Mouse (Mus musculus) hindbrain, embryonic 16.5 days (tissue): ENCODE results near the gene H2-Eb1. TPM values are rescaled to one million over a fixed set of nuclear protein-coding genes. Genes with fewer than 3 reads are reported as not detected.

ENCODE experiments used
- ATAC-seq: fragments of 200-750 bp; cut with Nextera tagmentation; 2 replicates; pipeline ENCODE4 v1.8.0; 2017; ENCODE audit warnings: moderate TSS enrichment, moderate library complexity
- H3K27ac ChIP-seq: fragments of 300-500 bp; sonication (generic); 2 replicates; pipeline ENCODE4 v1.5.1; 2014; ENCODE audit warnings: low read depth, mild to moderate bottlenecking, control low read depth, low read length, moderate library complexity
- H3K27me3 ChIP-seq: fragments of 300-500 bp; sonication (generic); replicated peaks from 2 replicates; pipeline ENCODE4 v1.6.1; 2014; ENCODE audit warnings: low read length; ENCODE audit not compliant: control insufficient read depth, insufficient read depth
- H3K36me3 ChIP-seq: fragments of 300-500 bp; sonication (generic); 2 replicates; pipeline ENCODE4 v1.6.1; 2014; ENCODE audit warnings: mild to moderate bottlenecking, low read length, moderate library complexity, mixed read lengths; ENCODE audit not compliant: control insufficient read depth, insufficient read depth
- H3K4me1 ChIP-seq: fragments of 300-500 bp; sonication (generic); 2 replicates; pipeline ENCODE4 v1.6.1; 2014; ENCODE audit warnings: low read depth, low read length; ENCODE audit not compliant: control insufficient read depth, insufficient read depth
- H3K4me2 ChIP-seq: fragments of 300-500 bp; sonication (generic); 2 replicates; pipeline ENCODE4 v1.6.1; 2014; ENCODE audit warnings: mild to moderate bottlenecking, low read length, control low read depth, moderate library complexity
- H3K4me3 ChIP-seq: fragments of 300-500 bp; sonication (generic); 2 replicates; pipeline ENCODE4 v1.5.1; 2014; ENCODE audit warnings: mild to moderate bottlenecking, low read length, control low read depth, moderate library complexity
- H3K9ac ChIP-seq: fragments of 300-500 bp; sonication (generic); 2 replicates; pipeline ENCODE4 v1.6.1; 2014; ENCODE audit warnings: low read depth, mild to moderate bottlenecking, control low read depth, low read length, moderate library complexity
- H3K9me3 ChIP-seq: fragments of 300-500 bp; sonication (generic); 2 replicates; pipeline ENCODE4 v1.6.1; 2014; ENCODE audit warnings: mild to moderate bottlenecking, low read length, moderate library complexity; ENCODE audit not compliant: control insufficient read depth
- WGBS: fragments of 180-500 bp; shearing (Covaris S2); extraction: QIAGEN DNeasy Blood & Tissue Kit; methylation state at CpG from one replicate; pipeline ENCODE4 v1.1.7; 2014; 5-methylcytosine and 5-hydroxymethylcytosine counted together
- polyA plus RNA-seq: library from polyadenylated mRNA; unstranded; fragments of >200 nt; fragmentation: Nextera tagmentation; extraction: Ambion mirVana; gene quantifications from 2 replicates; pipeline ENCODE4 v1.2.1, GENCODE M21; 2015

The H2-Eb1 gene
- polyA plus RNA-seq, 1 experiment from 2014 or later: 3.5 TPM

DNA sequence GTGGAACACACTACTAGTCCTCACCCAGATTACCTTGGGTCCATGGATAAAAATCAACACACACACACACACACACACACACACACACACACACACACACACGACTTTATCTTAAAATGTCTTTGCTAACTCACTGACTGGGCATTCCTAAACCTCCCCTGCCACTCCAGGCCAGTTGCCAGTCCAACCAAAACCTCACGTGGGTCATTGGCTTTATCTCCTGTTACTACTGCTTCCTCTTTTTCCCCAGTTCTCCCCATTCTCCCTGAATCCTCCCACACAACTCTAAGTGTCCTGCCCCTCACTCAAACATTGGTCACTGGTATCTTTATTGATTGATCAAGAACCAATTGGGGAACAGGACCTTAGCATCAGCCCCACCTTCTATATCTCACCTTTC lies 11.6 kb downstream of the H2-Eb1 start:
- Histone ChIP-seq H3K9ac (no peak overlapping the region), H3K36me3 (no peaks in the 10 kb centered on the region), H3K4me2 (no peak overlapping the region), H3K27ac (no peak overlapping the region), H3K9me3 (no peaks in the 10 kb centered on the region), H3K27me3 (no peaks in the 10 kb centered on the region), H3K4me3 (no peak overlapping the region), H3K4me1 (no peaks in the 10 kb centered on the region)
- no peak for ATAC-seq
- 44% methylated on average over 2 of the region's 2 CpGs for WGBS

DNA sequence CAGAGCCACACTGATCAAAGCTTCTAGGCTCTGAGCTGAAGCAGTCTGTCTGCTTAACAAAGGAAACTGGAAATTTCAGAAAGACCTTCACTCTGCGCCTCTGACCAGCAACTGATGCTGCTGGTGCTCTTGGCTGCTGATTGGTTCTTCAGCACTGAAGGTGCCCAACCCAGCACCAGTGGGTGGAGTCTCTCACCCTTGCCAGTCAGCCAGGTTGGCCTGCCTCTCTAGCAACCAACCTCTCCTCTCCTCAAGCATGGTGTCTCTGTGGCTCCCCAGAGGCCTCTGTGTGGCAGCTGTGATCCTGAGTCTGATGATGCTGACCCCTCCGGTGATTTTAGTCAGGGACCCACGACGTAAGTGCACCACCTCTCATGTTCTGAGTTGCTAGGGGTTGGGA lies 19.8 kb downstream of the H2-Eb1 start, which contains the start of gene H2-Eb2:
H2-Eb2 (plus strand) TSS at position 230 of the 400 bp plus-strand sequence.
- Histone ChIP-seq H3K4me1 (no peaks in the 10 kb centered on the region), H3K27ac (no peak within 1 kb of the TSS), H3K4me3 (no peak within 1 kb of the TSS), H3K36me3 (no peaks in the 10 kb centered on the region), H3K9ac (no peak within 1 kb of the TSS), H3K9me3 (no peaks in the 10 kb centered on the region), H3K4me2 (no peak within 1 kb of the TSS), H3K27me3 (no peaks in the 10 kb centered on the region)
- ATAC-seq: no peak
- 55% methylated on average over 4 of the region's 4 CpGs for WGBS

DNA sequence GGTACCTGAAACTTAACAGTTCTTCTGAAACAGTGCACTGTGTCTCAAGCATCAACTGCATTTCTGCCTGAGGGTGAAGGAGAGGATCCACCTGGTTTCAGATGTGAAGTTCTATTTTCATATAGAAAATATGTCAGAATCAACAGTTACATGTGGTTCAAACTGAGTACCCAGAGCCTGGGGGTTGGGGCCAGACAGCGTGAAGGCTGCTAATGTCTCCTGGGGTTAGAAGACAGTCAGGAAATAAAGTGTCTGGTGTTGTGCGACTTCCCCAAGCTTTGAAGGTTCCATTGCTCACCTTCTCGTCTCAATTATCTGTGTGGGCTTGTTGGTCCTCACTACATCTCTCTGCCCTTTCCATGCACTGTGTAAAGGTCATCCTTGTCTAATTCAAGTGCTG lies 20.7 kb downstream of the H2-Eb1 start:
- H3K9ac ChIP-seq: no peak overlapping the region
- WGBS: 78% methylated on average over 3 of the region's 3 CpGs
- H3K9me3 ChIP-seq: no peaks in the 10 kb centered on the region
- no peaks in the 10 kb centered on the region for H3K36me3 ChIP-seq
- no peak overlapping the region for H3K27ac ChIP-seq
- H3K4me2 ChIP-seq: no peak overlapping the region
- no peaks in the 10 kb centered on the region for H3K27me3 ChIP-seq
- H3K4me1 ChIP-seq: no peaks in the 10 kb centered on the region
- H3K4me3 ChIP-seq: no peak overlapping the region
- no peak for ATAC-seq

DNA sequence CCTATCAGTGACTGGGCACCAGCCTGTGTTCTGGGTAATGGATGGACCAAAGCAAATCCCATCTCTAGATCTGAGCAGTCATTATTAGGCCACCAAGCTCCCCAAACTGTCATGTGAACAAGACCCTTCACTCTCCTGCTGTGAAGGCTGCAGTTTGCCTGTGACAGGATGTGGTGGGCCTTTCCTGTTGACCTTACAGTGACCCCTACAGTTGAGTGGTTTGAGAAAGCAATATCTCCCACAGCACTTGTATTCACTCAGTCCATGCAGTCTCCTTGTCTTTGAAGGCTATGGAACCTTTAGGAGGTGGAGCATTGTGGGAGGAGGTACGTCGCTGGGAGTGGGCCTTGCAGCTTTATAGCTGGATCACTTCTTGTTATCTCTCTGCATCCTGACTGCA lies 24.1 kb downstream of the H2-Eb1 start:
- H3K27ac ChIP-seq: no peak overlapping the region
- no peaks in the 10 kb centered on the region for H3K4me1 ChIP-seq
- H3K4me3 ChIP-seq: no peak overlapping the region
- no peak overlapping the region for H3K4me2 ChIP-seq
- H3K9me3 ChIP-seq: no peaks in the 10 kb centered on the region
- H3K27me3 ChIP-seq: no peaks in the 10 kb centered on the region
- H3K9ac ChIP-seq: no peak overlapping the region
- ATAC-seq: no peak
- WGBS: 76% methylated on average over 2 of the region's 2 CpGs
- no peaks in the 10 kb centered on the region for H3K36me3 ChIP-seq

DNA sequence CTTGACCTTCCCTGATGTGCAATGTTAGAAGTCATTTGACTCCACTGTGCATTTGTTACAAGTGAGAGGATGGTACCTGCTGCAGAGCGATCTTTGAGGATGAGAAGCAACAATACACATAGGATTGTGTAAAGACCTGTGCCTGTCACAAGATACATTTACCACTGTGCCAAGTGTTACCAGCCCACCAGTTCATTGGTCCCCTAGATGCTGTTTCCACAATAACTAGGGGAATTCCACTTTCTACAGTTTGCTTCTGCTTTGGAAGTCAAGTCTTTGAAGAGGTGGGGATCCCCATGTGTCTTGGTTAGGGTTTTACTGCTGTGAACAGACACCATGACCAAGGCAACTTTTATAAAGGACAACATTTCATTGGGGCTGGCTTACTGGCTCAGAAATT lies 25.5 kb downstream of the H2-Eb1 start:
- Histone ChIP-seq H3K27ac (no peak overlapping the region), H3K4me2 (no peak overlapping the region), H3K36me3 (no peaks in the 10 kb centered on the region), H3K4me1 (no peaks in the 10 kb centered on the region), H3K9ac (no peak overlapping the region), H3K4me3 (no peak overlapping the region), H3K9me3 (no peaks in the 10 kb centered on the region), H3K27me3 (no peaks in the 10 kb centered on the region)
- 96% methylated on average over 1 of the region's 1 CpGs for WGBS
- ATAC-seq: no peak

DNA sequence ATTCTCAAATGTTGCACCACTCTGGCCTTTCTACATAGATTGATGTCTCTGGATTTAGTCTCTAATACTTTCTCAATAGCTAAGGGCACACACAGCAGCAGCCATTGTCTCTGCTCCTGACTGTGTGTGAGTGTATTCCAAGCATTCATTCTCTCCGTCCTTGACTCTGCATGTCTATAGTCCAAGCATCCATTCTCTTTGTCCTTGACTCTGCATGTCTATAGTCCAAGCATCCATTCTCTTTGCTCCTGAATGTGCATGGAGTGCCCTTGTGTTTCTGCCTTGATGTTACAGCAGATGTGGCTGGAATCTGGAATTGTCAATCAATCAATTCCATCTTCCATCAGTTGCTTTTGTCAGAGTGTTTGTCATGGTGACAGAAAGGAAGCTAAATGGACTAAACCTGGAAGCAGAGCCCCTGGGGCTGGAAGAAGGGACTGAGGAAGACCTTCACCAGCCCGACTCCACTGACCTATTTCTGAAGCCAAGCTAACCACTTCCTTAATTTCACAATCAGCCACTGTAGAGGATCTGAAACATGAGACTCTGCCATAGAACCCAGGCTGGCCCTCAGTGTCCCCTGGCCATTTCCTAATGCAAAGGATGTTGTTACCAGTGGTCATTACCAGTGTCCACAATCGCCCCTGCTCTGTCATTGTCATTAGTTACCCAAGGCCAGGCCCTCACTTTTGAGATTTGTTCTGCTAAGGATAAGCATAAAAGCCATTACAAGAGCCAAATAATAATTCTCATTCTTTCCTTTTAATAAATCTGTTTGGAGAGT lies 35.1 kb downstream of the H2-Eb1 start:
- Histone ChIP-seq H3K4me2 (no peak overlapping the region), H3K9ac (no peak overlapping the region), H3K27me3 (no peaks in the 10 kb centered on the region), H3K9me3 (no peaks in the 10 kb centered on the region), H3K4me1 (no peaks in the 10 kb centered on the region), H3K4me3 (no peak overlapping the region), H3K27ac (no peak overlapping the region), H3K36me3 (no peaks in the 10 kb centered on the region)
- WGBS: 47% methylated on average over 3 of the region's 3 CpGs
- no peak for ATAC-seq

DNA sequence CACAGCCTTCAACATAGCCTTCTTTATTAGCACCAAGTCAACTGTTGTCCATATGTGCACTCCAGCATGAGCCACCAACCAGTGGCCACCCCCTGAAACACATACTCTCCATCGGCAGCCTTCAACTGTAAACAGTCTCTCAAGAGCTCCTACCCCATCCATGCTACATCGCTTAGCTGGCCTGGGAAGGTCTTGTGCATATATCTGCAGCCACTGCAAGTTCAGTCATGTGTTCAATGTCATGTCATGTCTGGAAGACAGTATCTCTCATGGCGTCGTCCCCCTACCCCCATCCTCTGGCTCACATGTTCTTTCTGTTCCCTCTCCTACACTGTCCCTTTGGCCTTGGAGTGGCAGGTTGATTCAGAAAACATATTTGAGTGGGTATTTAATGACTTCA lies 39.2 kb downstream of the H2-Eb1 start:
- ATAC-seq: no peak
- Histone ChIP-seq H3K4me2 (no peak overlapping the region), H3K4me3 (no peak overlapping the region), H3K9me3 (no peaks in the 10 kb centered on the region), H3K36me3 (no peaks in the 10 kb centered on the region), H3K27me3 (no peaks in the 10 kb centered on the region), H3K9ac (no peak overlapping the region), H3K27ac (no peak overlapping the region), H3K4me1 (no peaks in the 10 kb centered on the region)
- 93% methylated on average over 4 of the region's 4 CpGs for WGBS

DNA sequence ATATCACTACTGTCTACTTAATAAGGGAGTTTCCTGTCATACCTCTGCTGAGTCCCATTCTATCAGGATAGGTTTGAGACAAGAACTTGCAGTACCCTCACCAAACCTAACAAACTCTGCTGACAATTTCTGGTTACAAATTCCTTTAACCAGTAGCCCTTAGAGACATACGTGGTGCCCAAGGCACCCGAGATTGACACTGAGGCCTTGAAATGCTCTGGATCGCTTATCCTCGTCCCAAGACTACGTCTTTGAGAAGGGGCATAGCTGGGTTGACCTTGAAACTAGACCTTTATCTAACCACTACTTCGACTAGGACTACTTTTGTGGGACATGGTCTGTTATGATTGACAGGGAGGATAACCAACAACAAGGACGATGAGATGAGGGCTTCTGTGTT lies 39.8 kb downstream of the H2-Eb1 start:
- Histone ChIP-seq H3K27me3 (no peaks in the 10 kb centered on the region), H3K4me3 (no peak overlapping the region), H3K4me1 (no peaks in the 10 kb centered on the region), H3K27ac (no peak overlapping the region), H3K4me2 (no peak overlapping the region), H3K9me3 (no peaks in the 10 kb centered on the region), H3K9ac (no peak overlapping the region), H3K36me3 (no peaks in the 10 kb centered on the region)
- no peak for ATAC-seq
- WGBS: 89% methylated on average over 7 of the region's 7 CpGs

DNA sequence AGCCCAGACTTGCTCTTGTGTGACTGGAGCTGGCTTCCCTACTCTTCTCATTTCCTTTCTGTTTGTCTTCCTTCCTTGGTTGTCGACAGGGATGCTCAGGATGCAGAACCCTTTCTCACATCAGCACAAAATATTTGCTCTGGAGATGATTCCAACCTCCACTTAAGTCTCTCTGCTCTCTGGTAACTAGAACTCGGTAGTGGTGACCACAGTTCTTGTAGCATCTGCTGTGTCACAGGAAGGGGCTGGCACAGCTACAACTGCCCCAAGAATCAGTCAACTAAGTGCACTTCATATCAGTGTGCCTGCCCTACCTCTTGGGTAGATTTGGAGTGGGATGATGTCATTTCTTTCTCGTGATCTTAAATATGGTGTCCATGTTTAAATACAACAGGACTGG lies 40.4 kb downstream of the H2-Eb1 start:
- no peak for ATAC-seq
- no peak overlapping the region for H3K4me3 ChIP-seq
- no peaks in the 10 kb centered on the region for H3K36me3 ChIP-seq
- no peaks in the 10 kb centered on the region for H3K27me3 ChIP-seq
- no peak overlapping the region for H3K9ac ChIP-seq
- WGBS: 75% methylated on average over 3 of the region's 3 CpGs
- H3K27ac ChIP-seq: no peak overlapping the region
- no peak overlapping the region for H3K4me2 ChIP-seq
- no peaks in the 10 kb centered on the region for H3K4me1 ChIP-seq
- H3K9me3 ChIP-seq: no peaks in the 10 kb centered on the region
